Mouse (Mus musculus): ENCODE data around the gene Clcnka. TPM values are rescaled to one million over a fixed set of nuclear protein-coding genes. Genes with fewer than 3 reads are reported as not detected.
A peak's percentile ranks its signal among the peaks of the same experiment; 100 is the strongest.

Clcnka gene
- polyA plus RNA-seq, 1 experiment from 2014 or later = 0.27 TPM

DNA sequence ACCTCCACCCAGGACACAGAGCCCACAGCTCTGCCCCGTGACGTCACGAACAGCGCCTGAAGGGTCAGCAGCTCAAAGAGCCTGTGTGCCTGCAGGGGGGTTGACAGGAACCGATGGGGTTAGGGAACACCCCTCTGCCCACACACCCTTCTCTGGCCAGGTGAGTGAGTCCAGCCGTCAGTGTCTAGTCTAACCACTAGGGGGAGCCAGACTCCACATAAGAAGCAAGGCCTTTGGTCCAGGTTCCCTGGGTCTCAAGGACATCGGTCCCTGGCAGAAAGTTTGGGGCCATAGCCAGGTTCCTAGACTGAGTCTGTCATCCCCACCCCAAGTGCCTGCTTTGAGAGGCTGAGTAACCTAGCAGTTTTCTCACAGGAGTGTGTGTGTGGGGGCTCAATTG, 13.2 kb downstream of the Clcnka start:
- peaks cover 37% of the 10 kb centered on the region for H3K27me3 ChIP-seq (ENCODE audit: control insufficient read depth, insufficient read depth, low read length)
- H3K9ac ChIP-seq (replicated peaks; ENCODE audit: low read length) = no peak overlapping the region
- H3K36me3 ChIP-seq (replicated peaks; ENCODE audit: control insufficient read depth, insufficient read depth, low read depth, low read length) = no peaks in the 10 kb centered on the region
- ATAC-seq (replicated peaks; ENCODE audit: insufficient number of reproducible peaks, low FRiP score, low TSS enrichment, low read depth) = no peak
- peak; percentile 86 for DNase-seq (ENCODE audit: low spot score)
- no peaks in the 10 kb centered on the region for H3K9me3 ChIP-seq (replicated peaks; ENCODE audit: control insufficient read depth, low read length)
- no peak overlapping the region for H3K4me3 ChIP-seq (ENCODE audit: low read depth, low read length)
- H3K27ac ChIP-seq (replicated peaks; ENCODE audit: low read depth, low read length) = no peak overlapping the region
- H3K4me1 ChIP-seq (ENCODE audit: control insufficient read depth, insufficient read depth, low read length) = no peaks in the 10 kb centered on the region
- no peak overlapping the region for H3K4me2 ChIP-seq (ENCODE audit: low read depth, low read length)
- under 1% methylated on average over 7 of the region's 7 CpGs for WGBS

GRCm38 (mm10) chr4:141382406-141382805, 16.1 kb downstream of the Clcnka start:
- Histone ChIP-seq H3K27ac (replicated peaks; ENCODE audit: low read depth, low read length) (no peak overlapping the region), H3K36me3 (replicated peaks; ENCODE audit: control insufficient read depth, insufficient read depth, low read depth, low read length) (no peaks in the 10 kb centered on the region), H3K4me3 (ENCODE audit: low read depth, low read length) (peak overlapping the region; percentile 25), H3K9ac (replicated peaks; ENCODE audit: low read length) (peak overlapping the region; percentile 26), H3K27me3 (ENCODE audit: control insufficient read depth, insufficient read depth, low read length) (peaks cover 37% of the 10 kb centered on the region), H3K4me1 (ENCODE audit: control insufficient read depth, insufficient read depth, low read length) (no peaks in the 10 kb centered on the region), H3K4me2 (ENCODE audit: low read depth, low read length) (peak overlapping the region; percentile 52), H3K9me3 (replicated peaks; ENCODE audit: control insufficient read depth, low read length) (no peaks in the 10 kb centered on the region)
- no peak for ATAC-seq (replicated peaks; ENCODE audit: insufficient number of reproducible peaks, low FRiP score, low TSS enrichment, low read depth)
- WGBS = under 1% methylated on average over 25 of the region's 25 CpGs
- DNase-seq (ENCODE audit: low spot score) = peak; percentile 66

GRCm38 (mm10) chr4:141379674-141380073, 18.9 kb downstream of the Clcnka start:
- Histone ChIP-seq H3K36me3 (replicated peaks; ENCODE audit: control insufficient read depth, insufficient read depth, low read depth, low read length) (no peaks in the 10 kb centered on the region), H3K4me2 (ENCODE audit: low read depth, low read length) (no peak overlapping the region), H3K9me3 (replicated peaks; ENCODE audit: control insufficient read depth, low read length) (no peaks in the 10 kb centered on the region), H3K27ac (replicated peaks; ENCODE audit: low read depth, low read length) (no peak overlapping the region), H3K4me3 (ENCODE audit: low read depth, low read length) (no peak overlapping the region), H3K4me1 (ENCODE audit: control insufficient read depth, insufficient read depth, low read length) (no peaks in the 10 kb centered on the region), H3K9ac (replicated peaks; ENCODE audit: low read length) (no peak overlapping the region), H3K27me3 (ENCODE audit: control insufficient read depth, insufficient read depth, low read length) (peaks cover 32% of the 10 kb centered on the region)
- no peak for ATAC-seq (replicated peaks; ENCODE audit: insufficient number of reproducible peaks, low FRiP score, low TSS enrichment, low read depth)
- 60% methylated on average over 8 of the region's 8 CpGs for WGBS
- no peak for DNase-seq (ENCODE audit: low spot score)

GRCm38 (mm10) chr4:141372426-141372825, 26.1 kb downstream of the Clcnka start:
- ATAC-seq (replicated peaks; ENCODE audit: insufficient number of reproducible peaks, low FRiP score, low TSS enrichment, low read depth) (no peak), DNase-seq (ENCODE audit: low spot score) (no peak)
- Histone ChIP-seq H3K27ac (replicated peaks; ENCODE audit: low read depth, low read length) (no peak overlapping the region), H3K4me2 (ENCODE audit: low read depth, low read length) (no peak overlapping the region), H3K4me1 (ENCODE audit: control insufficient read depth, insufficient read depth, low read length) (no peaks in the 10 kb centered on the region; the same call in 1 of the 2 replicates), H3K36me3 (replicated peaks; ENCODE audit: control insufficient read depth, insufficient read depth, low read depth, low read length) (no peaks in the 10 kb centered on the region), H3K9me3 (replicated peaks; ENCODE audit: control insufficient read depth, low read length) (no peaks in the 10 kb centered on the region), H3K4me3 (ENCODE audit: low read depth, low read length) (no peak overlapping the region), H3K27me3 (ENCODE audit: control insufficient read depth, insufficient read depth, low read length) (peaks cover 16% of the 10 kb centered on the region), H3K9ac (replicated peaks; ENCODE audit: low read length) (no peak overlapping the region)
- WGBS = 85% methylated on average over 5 of the region's 5 CpGs

- H3K9me3 ChIP-seq (replicated peaks; ENCODE audit: control insufficient read depth, low read length) = no peaks in the 10 kb centered on the region
- peak within 1 kb of the TSS; percentile 48 for H3K4me3 ChIP-seq (ENCODE audit: low read depth, low read length)
- peaks cover 32% of the 10 kb centered on the region for H3K27me3 ChIP-seq (ENCODE audit: control insufficient read depth, insufficient read depth, low read length)
- H3K36me3 ChIP-seq (replicated peaks; ENCODE audit: control insufficient read depth, insufficient read depth, low read depth, low read length) = no peaks in the 10 kb centered on the region
- ATAC-seq (replicated peaks; ENCODE audit: insufficient number of reproducible peaks, low FRiP score, low TSS enrichment, low read depth) = no peak
- H3K4me2 ChIP-seq (ENCODE audit: low read depth, low read length) = peak within 1 kb of the TSS; percentile 98
- no peaks in the 10 kb centered on the region; the same call in 1 of the 2 replicates for H3K4me1 ChIP-seq (ENCODE audit: control insufficient read depth, insufficient read depth, low read length)
- peak within 1 kb of the TSS; percentile 59 for H3K9ac ChIP-seq (replicated peaks; ENCODE audit: low read length)
- under 1% methylated on average over 49 of the region's 71 CpGs for WGBS
- DNase-seq (ENCODE audit: low spot score) = peak; percentile 59
- H3K27ac ChIP-seq (replicated peaks; ENCODE audit: low read depth, low read length) = no peak within 1 kb of the TSS
These were observed 30.3 kb downstream of the Clcnka start, which contains the start of gene Fam131c for GRCm38 (mm10) chr4:141367997-141368791. Gene Fam131c (plus strand): TSS chr4:141368220.

DNA sequence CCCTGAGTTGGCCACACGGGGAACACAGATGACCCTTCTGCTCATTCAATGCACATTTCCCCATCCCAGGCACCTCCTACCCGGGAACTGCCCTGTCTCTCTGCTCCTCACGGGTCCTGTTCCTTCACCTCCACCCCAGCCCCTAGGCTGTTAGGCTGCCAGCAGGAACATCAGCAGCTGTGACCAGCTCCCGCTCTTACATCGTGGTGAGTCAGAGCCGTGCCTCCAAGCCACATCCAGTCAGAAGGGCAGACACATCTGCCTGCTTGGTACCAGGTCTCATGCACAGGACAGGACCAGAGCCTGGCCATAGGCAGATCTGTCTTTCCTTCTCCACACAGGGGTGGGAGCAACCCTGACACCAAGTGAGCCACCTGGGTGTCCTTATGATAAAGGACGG, 32.6 kb downstream of the Clcnka start:
- Histone ChIP-seq H3K27ac (replicated peaks; ENCODE audit: low read depth, low read length) (no peak overlapping the region), H3K27me3 (ENCODE audit: control insufficient read depth, insufficient read depth, low read length) (peaks cover 32% of the 10 kb centered on the region), H3K4me1 (ENCODE audit: control insufficient read depth, insufficient read depth, low read length) (no peaks in the 10 kb centered on the region; the same call in 1 of the 2 replicates)

GRCm38 (mm10) chr4:141365126-141365525, 33.4 kb downstream of the Clcnka start:
- no peaks in the 10 kb centered on the region; the same call in 1 of the 2 replicates for H3K4me1 ChIP-seq (ENCODE audit: control insufficient read depth, insufficient read depth, low read length)
- 63% methylated on average over 8 of the region's 8 CpGs for WGBS
- H3K9me3 ChIP-seq (replicated peaks; ENCODE audit: control insufficient read depth, low read length) = no peaks in the 10 kb centered on the region
- H3K4me2 ChIP-seq (ENCODE audit: low read depth, low read length) = no peak overlapping the region
- DNase-seq (ENCODE audit: low spot score) (no peak), ATAC-seq (replicated peaks; ENCODE audit: insufficient number of reproducible peaks, low FRiP score, low TSS enrichment, low read depth) (no peak)
- H3K27me3 ChIP-seq (ENCODE audit: control insufficient read depth, insufficient read depth, low read length) = peaks cover 32% of the 10 kb centered on the region
- H3K27ac ChIP-seq (replicated peaks; ENCODE audit: low read depth, low read length) = no peak overlapping the region
- H3K36me3 ChIP-seq (replicated peaks; ENCODE audit: control insufficient read depth, insufficient read depth, low read depth, low read length) = no peaks in the 10 kb centered on the region
- no peak overlapping the region for H3K9ac ChIP-seq (replicated peaks; ENCODE audit: low read length)
- no peak overlapping the region for H3K4me3 ChIP-seq (ENCODE audit: low read depth, low read length)

More for the DNA sequence above, 32.6 kb downstream of the Clcnka start:
- Histone ChIP-seq H3K36me3 (replicated peaks; ENCODE audit: control insufficient read depth, insufficient read depth, low read depth, low read length) (no peaks in the 10 kb centered on the region), H3K9ac (replicated peaks; ENCODE audit: low read length) (no peak overlapping the region; the same call in 1 of the 2 replicates), H3K4me3 (ENCODE audit: low read depth, low read length) (no peak overlapping the region), H3K4me2 (ENCODE audit: low read depth, low read length) (no peak overlapping the region), H3K9me3 (replicated peaks; ENCODE audit: control insufficient read depth, low read length) (no peaks in the 10 kb centered on the region)
- DNase-seq (ENCODE audit: low spot score) (no peak), ATAC-seq (replicated peaks; ENCODE audit: insufficient number of reproducible peaks, low FRiP score, low TSS enrichment, low read depth) (no peak)
- WGBS = 62% methylated on average over 7 of the region's 7 CpGs

DNA sequence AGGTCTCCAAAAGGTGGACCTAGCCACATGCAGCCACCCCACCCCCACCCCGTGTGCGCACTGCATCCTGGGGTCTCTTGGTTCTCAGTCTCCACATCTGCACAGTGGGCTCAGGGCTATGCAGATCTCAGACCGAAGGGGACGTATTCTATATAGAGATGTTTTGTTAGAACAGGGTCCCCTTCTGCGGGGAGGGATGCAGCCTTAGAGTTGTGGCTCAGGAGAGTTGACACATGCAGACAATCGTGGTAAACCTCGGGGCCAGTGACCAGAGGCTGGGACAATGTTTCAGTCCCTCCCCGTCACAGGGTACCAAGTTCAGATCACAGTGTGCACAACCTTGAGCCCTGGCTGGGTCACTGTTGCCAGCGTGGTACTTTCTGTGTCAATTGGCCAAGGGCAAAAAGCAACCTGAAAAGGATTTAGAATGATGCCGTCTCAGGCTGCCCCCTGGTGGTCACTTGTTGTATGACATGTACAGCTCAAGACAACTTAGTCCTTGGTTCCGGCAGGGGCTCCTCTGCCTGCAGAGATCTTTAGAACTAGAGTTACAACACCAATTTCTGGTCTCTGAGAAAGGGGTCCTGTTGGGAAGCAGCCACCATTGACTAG, 35.5 kb downstream of the Clcnka start:
- no peak overlapping the region for H3K4me3 ChIP-seq (ENCODE audit: low read depth, low read length)
- H3K9me3 ChIP-seq (replicated peaks; ENCODE audit: control insufficient read depth, low read length) = no peaks in the 10 kb centered on the region
- ATAC-seq (replicated peaks; ENCODE audit: insufficient number of reproducible peaks, low FRiP score, low TSS enrichment, low read depth) = 0 out of 2 replicates have a peak, but pooled peaks have one; percentile 21
- H3K27ac ChIP-seq (replicated peaks; ENCODE audit: low read depth, low read length) = no peak overlapping the region
- WGBS = 28% methylated on average over 11 of the region's 11 CpGs
- no peaks in the 10 kb centered on the region for H3K36me3 ChIP-seq (replicated peaks; ENCODE audit: control insufficient read depth, insufficient read depth, low read depth, low read length)
- no peak overlapping the region for H3K4me2 ChIP-seq (ENCODE audit: low read depth, low read length)
- peak; percentile 90 for DNase-seq (ENCODE audit: low spot score)
- H3K9ac ChIP-seq (replicated peaks; ENCODE audit: low read length) = no peak overlapping the region
- peaks cover 19% of the 10 kb centered on the region for H3K27me3 ChIP-seq (ENCODE audit: control insufficient read depth, insufficient read depth, low read length)
- no peaks in the 10 kb centered on the region; the same call in 1 of the 2 replicates for H3K4me1 ChIP-seq (ENCODE audit: control insufficient read depth, insufficient read depth, low read length)
